Mouse (Mus musculus): ENCODE results near the gene Prkar2a.

GRCm38 (mm10) chr9:108689106-108689505 lies at the start of gene Prkar2a:
- no peak for TF ChIP-seq POLR2A (IDR thresholded peaks at IDR 0.05; ENCODE audit: low read depth, low read length)
- no peak for TF ChIP-seq CTCF (IDR thresholded peaks at IDR 0.05; ENCODE audit: borderline replicate concordance, insufficient read depth, low read length)
